Mouse (Mus musculus) right cerebral cortex, postnatal 25 days (tissue): ENCODE measurements at regions not wholly inside any gene's neighbourhood (a gene's known extent, or its start where the extent isn't known, plus 50 kb on each side); places are given as distances from the start of the nearest gene placed in this dataset.

ENCODE experiments used
- DNase-seq: peaks from one replicate; pipeline ENCODE4 v3.0.0; 2022

DNA sequence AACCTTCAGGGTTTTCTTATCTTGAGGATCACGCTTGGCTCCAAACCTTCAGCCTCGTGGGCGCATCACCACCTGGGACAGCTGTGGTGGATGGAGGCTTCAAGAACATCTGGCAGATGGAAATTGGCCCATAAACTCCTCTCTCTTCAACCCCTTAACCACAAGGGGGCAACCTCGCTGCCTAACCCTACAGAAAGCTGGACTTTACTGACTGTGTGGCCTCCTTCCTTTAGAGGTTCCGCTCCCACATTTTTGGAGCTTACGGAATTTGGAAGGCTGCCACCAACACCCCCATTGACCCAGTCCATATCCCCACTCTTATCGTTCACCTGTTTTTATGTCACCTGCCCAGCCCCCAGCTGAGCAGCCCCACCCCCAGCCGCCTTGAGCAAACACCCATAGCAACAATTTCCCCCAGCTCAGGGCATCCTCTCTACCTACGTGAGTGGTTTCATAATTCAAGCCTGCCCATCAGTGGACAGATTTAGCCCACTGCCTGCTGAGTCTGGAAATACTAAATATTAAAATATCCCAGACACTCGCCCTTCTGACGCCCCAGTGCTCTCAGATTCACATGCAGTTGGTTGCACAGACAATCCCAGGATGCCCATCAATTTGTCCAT lies 167.0 kb upstream of the Slc22a22 start:
- no peak for DNase-seq

DNA sequence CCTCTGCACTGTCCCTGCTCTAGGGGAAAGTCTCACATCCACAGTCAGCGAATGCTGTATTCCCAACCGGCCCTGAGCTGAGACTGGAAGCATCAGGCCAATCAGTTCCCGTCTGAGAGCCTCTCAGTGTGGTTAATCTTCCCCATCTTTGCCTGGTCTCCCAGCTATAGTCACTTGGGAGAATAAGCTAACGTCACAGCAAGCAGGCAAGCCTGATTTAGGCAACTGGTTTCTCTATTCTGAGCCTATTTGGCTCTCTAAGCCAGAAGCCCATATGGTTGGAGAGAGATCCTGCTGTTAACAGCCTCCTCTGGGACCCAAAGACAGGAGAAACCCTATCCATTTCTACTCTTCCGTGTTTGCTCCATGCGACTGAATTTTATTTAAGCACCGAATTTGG lies 161.7 kb upstream of the Slc22a22 start:
- peak; percentile 17 for DNase-seq

GRCm38 (mm10) chr15:57633067-57633466 lies 155.6 kb upstream of the Slc22a22 start:
- DNase-seq = peak; percentile 35

- no peak for DNase-seq
Observed at GRCm38 (mm10) chr15:57632537-57632936, 155.1 kb upstream of the Slc22a22 start.

GRCm38 (mm10) chr15:57618466-57618865 lies 141.0 kb upstream of the Slc22a22 start:
- DNase-seq = no peak

DNA sequence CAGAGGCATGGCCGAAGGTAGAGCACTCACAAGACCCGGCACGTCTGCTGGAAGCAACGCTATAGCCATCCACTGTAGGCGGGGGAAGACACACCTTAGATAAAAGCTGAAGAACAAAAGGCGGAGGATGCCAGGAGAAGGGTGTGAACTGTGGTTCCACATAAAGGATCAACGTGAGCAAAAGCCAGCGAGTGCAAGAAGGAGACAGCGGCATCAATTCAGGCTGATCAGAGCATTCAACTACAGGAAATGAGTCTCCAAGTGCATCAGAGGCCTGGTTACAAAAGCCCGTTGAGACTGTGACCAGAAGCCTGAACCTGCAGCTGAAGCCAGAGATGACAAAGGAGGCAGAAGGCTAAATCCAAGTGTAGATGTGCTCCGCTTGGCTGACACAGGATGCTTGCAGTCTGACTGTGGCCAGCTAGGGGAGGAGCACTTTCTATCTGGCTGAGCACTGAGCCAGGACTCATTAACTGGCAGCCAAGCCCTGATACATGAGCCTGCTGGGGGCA lies 139.5 kb upstream of the Slc22a22 start:
- no peak for DNase-seq

DNA sequence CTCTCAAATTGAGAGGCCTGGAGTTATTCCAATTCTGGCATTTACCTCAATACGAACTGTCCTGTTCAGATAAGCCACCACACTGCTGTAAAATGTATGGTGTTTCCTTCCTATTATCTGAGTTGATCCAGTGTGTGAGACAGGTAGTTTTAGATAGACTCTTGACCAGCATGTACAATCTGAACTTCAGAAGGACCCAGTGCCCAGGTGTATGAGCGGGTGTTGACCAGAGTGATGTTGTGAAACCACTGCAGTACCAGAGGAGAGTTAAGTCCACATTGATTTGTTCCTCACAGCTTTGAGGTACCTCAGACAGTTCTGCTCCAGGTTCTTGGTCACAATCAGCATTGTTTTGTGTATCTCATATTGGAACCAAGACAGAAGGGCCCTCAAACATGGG lies 132.6 kb upstream of the Slc22a22 start:
- no peak for DNase-seq

DNA sequence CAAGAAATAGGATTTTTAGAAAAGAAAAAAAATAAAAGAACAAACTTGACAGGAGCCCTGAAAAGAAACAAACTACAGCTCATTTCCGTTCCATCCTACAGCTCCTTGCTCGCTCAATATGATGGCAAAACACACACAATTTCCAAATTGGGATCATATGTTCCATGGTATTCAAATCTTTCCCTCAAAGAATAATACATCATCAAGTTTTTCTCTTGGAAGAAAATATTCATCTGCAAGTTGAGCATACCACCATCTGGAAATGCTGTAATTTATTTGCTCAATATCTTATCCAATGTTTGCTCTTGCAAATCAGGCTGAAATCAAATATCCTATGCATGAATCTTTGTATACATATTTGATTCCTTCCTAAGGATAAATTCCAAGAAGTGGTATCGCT lies 131.1 kb upstream of the Slc22a22 start:
- no peak for DNase-seq

GRCm38 (mm10) chr15:57600562-57600961 lies 123.1 kb upstream of the Slc22a22 start:
- DNase-seq = peak; percentile 17

DNA sequence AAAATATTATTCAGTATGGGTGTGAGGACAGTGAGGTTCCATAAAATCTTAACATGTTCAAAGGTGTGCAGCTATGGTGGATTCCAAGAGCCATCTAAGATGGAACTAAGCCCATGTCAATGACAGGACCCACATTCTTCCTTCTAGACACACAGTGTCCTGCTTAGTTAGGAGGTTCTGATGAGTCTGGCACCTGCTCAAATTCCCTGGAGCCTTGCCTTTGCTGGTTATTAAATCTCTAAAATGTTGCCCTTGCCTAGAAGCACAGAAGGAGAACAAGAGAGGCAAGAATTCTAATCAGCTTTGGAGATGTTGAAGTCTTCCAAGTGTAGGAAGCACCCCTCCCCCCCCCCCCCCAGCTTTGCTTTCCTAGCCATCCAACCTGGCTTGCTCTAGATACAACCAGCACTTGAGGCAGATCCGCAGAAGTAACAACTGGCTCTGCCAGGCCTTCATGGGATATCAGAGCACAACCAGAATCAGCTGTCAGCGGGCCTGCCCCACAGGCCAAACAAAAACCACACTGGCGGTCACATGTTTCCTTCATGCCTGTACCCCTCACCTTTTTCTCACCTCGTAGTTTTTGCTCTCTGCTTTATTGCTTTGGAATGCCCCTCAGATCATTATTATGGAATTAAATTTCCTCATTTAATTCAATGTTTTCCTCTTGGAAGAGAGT lies 116.0 kb upstream of the Slc22a22 start:
- no peak for DNase-seq

DNA sequence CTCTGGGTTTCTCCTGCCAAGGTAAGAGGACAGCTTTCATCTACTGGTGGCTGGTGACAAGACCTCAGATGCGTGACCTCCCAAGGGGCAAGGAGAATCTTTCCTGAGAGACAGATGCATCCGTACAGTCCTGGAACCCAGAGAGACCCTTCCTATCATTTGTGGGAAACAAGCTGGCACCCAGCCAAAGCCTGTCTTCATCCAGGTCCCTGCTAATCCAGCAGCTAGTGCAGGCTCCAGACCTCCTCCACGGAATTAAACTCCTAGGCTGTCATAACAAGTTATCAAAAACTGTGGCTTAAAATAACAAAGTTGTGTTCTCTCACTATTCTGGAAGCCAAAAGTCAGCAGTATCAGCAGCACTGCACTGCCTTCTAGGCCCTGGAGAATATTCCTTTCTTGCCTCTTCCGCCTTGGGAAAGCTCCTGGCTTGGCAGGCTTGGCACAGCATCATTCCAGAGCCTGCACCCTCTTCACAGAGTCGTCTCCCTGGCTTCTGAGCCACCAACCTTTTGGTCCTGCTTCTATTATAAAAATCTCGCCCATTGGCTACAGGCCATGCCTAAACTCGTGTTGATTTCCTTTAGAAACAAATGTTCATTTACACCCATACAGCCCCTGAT lies 113.3 kb upstream of the Slc22a22 start:
- DNase-seq = no peak

GRCm38 (mm10) chr15:57589404-57590377 lies 112.3 kb upstream of the Slc22a22 start:
- peak; percentile 9 for DNase-seq

DNA sequence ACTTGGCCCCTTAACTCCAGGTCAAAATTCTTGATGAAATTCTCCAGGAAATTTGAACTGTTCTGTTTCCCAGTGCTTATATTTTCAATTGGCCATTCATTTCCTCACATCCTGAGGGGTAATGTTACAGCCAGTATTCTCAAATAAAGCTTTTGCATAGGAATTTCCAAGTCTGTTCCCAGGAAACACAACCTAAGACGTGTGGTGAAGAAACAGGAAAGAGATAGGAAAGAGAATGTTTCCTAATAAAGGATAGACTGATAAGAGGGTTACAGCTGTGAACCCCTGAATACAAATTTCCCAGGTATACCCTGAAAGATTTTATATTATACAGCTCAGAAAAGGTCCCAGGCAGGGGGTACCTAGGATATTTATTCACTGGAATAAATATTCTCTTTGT lies 108.0 kb upstream of the Slc22a22 start:
- DNase-seq = no peak

DNA sequence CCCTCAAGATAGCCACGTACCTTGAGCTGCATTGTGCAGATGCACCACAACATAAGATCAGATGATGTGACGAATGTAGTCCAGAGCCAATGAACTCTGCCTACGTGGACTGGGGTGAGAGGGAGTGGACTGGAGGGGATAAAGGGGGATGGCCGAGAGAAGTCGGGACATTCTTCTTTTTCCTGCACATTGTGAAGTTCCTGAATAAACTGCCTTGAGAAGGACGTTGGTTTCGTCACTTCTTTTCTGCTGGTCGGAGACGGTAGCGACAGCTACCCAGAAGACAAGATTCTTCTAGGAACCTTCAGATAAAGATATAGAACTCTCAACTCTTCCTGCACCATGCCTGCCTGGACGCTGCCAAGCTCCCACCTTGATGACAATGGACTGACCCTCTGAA lies 107.1 kb upstream of the Slc22a22 start:
- no peak for DNase-seq

- DNase-seq = no peak
Observed at GRCm38 (mm10) chr15:57581266-57581665, 103.8 kb upstream of the Slc22a22 start.

- no peak for DNase-seq
Observed at GRCm38 (mm10) chr15:57578794-57579193, 101.4 kb upstream of the Slc22a22 start.

GRCm38 (mm10) chr15:57574080-57574618 lies 96.7 kb upstream of the Slc22a22 start:
- no peak for DNase-seq

GRCm38 (mm10) chr15:57572460-57572859 lies 95.0 kb upstream of the Slc22a22 start:
- no peak for DNase-seq

DNA sequence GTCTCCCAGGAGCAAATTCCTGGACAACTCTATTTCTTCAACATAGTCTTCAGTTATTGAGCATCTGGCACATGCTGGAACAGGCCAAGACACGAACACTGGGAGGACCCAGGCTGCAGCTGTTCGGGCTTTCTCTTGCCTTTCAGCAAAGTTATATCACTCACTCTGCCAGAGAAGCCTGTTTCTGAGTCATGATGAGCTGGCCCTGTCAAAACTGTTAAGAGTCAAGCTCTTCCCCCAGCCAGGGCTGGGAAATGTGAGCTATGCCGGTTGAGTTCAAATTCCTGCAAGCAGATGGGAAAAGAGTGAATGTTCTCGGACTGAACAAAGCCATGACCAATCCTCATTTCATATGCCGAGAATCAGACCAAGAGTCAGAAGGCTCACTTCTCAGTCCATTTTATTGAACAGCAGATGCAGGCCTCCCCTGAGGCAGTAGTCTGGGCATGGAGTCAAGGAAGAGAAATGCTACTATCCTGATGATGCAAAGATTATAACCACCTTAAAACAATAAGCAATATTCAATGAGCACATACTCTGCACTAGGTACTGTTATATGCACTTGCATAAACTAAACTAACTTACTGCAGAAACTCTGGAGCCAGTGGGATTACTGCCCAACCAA lies 90.7 kb upstream of the Slc22a22 start:
- DNase-seq = no peak

DNA sequence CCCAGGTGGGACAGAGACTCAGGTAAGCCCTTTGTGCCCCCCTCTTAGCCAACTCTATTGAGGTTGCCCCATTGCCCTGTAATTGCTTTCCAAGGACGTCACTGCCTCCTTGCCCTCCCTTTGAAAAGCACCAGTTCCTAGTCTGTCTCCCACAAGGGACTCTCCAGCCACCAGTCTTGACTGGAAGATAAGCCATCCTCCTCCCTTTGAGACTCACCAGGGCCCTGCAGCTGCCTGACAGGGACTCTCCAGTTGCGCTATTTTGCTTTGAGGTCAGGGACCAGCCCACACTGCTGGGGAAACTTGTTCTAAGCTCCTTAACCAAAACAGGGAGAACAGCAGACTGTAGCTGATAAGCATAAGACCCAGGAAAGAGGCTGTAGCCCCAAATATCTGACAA lies 69.7 kb upstream of the Slc22a22 start:
- no peak for DNase-seq

- no peak for DNase-seq
Observed at GRCm38 (mm10) chr15:57545141-57545540, 67.7 kb upstream of the Slc22a22 start.

- DNase-seq = no peak
Observed at GRCm38 (mm10) chr15:57543985-57544384, 66.6 kb upstream of the Slc22a22 start.
